Mouse (Mus musculus) C2C12 (cell line): ENCODE measurements around the gene Olfr910. TPM values are rescaled to one million over a fixed set of nuclear protein-coding genes. Genes with fewer than 3 reads are reported as not detected.

Experiments
- H3K27me3 ChIP-seq: one replicate; pipeline ENCODE4 v1.6.1; 2011; ENCODE audit not compliant: control insufficient read depth, insufficient read depth, insufficient read length
- H3K36me3 ChIP-seq: one replicate; pipeline ENCODE4 v1.6.1; 2011; ENCODE audit not compliant: control insufficient read depth, insufficient read depth
- H3K4me3 ChIP-seq: one replicate; pipeline ENCODE4 v1.5.1; 2011; ENCODE audit warnings: mild to moderate bottlenecking, control low read depth; ENCODE audit not compliant: poor library complexity, insufficient read depth, severe bottlenecking
- H3K79me2 ChIP-seq: one replicate; pipeline ENCODE4 v1.6.1; 2011; ENCODE audit not compliant: control insufficient read depth, insufficient read depth
- H3K79me3 ChIP-seq: one replicate; pipeline ENCODE4 v1.6.1; 2011; ENCODE audit warnings: low read depth, control low read depth
- H3ac ChIP-seq: one replicate; pipeline ENCODE3; 2011; ENCODE audit warnings: low read depth; ENCODE audit not compliant: control insufficient read depth, insufficient read length
- CEBPB ChIP-seq: IDR thresholded peaks from one replicate; pipeline ENCODE4 v1.6.1; 2011; ENCODE audit warnings: low read depth, mild to moderate bottlenecking, control low read depth, moderate library complexity
- CTCF ChIP-seq: IDR thresholded peaks from one replicate; pipeline ENCODE4 v1.5.1; 2011; ENCODE audit not compliant: control insufficient read depth, insufficient read depth, insufficient read length
- FOSL1 ChIP-seq: IDR thresholded peaks from one replicate; pipeline ENCODE4 v1.8.0; 2011; ENCODE audit warnings: mild to moderate bottlenecking, low read length; ENCODE audit not compliant: poor library complexity, insufficient read depth, severe bottlenecking
- MAX ChIP-seq: IDR thresholded peaks from one replicate; pipeline ENCODE4 v1.6.1; 2011; ENCODE audit warnings: mild to moderate bottlenecking, control low read depth
- MYOD1 ChIP-seq: IDR thresholded peaks from one replicate; pipeline ENCODE4 v1.6.1; 2011; ENCODE audit warnings: low read depth; ENCODE audit not compliant: control insufficient read depth, insufficient read length
- MYOG ChIP-seq: IDR thresholded peaks from one replicate; pipeline ENCODE4 v1.6.1; 2011; ENCODE audit not compliant: control insufficient read depth, insufficient read length; ENCODE audit errors: extremely low read depth
- USF1 ChIP-seq: IDR thresholded peaks from one replicate; pipeline ENCODE4 v1.6.1; 2011; ENCODE audit warnings: low read depth, mild to moderate bottlenecking, control low read depth, moderate library complexity
- long read RNA-seq, 2 experiments: library from polyadenylated mRNA; unstranded; transcript quantifications; one replicate each; pipeline ENCODE4 v2.0.0; 2019 to 2020
- polyA plus RNA-seq: library from polyadenylated mRNA; unstranded; fragments of >200 nt; fragmentation: generic; extraction: Trizol; gene quantifications from one replicate; pipeline ENCODE4 v1.2.1, GENCODE M21; 2012; ENCODE audit warnings: missing spikeins

Olfr910 gene
- not detected for polyA plus RNA-seq
- long read RNA-seq, experiment 1 = 0 reads
- long read RNA-seq, experiment 2 = 0 reads

- no peaks in the 10 kb centered on the region for H3K36me3 ChIP-seq
- H3K79me2 ChIP-seq = no peaks in the 10 kb centered on the region
- no peak within 1 kb of the TSS for H3ac ChIP-seq
These were observed at the start of gene Olfr910 for GRCm38 (mm10) chr9:38537549-38537948. Gene Olfr910, plus strand, starts transcription at chr9:38537849.

GRCm38 (mm10) chr9:38495501-38495900 is 42.1 kb upstream of the Olfr910 start, which contains the start of gene Olfr907:
Gene Olfr907, plus strand, starts transcription at chr9:38495801.
- TF ChIP-seq MAX (no peak), USF1 (no peak), MYOG (no peak), MYOD1 (no peak), CTCF (no peak), FOSL1 (no peak), CEBPB (no peak)
- no peak within 1 kb of the TSS for H3ac ChIP-seq
- no peaks in the 10 kb centered on the region for H3K27me3 ChIP-seq
- H3K79me3 ChIP-seq = no peaks in the 10 kb centered on the region
- no peaks in the 10 kb centered on the region for H3K36me3 ChIP-seq
- H3K79me2 ChIP-seq = no peaks in the 10 kb centered on the region
- no peak within 1 kb of the TSS for H3K4me3 ChIP-seq

More at GRCm38 (mm10) chr9:38537549-38537948, at the start of gene Olfr910:
- Histone ChIP-seq H3K4me3 (no peak within 1 kb of the TSS), H3K27me3 (no peaks in the 10 kb centered on the region), H3K79me3 (no peaks in the 10 kb centered on the region)
- TF ChIP-seq USF1 = no peak
- no peak for TF ChIP-seq MAX
- TF ChIP-seq MYOG = no peak
- TF ChIP-seq CTCF = no peak
- no peak for TF ChIP-seq MYOD1
- no peak for TF ChIP-seq FOSL1
- no peak for TF ChIP-seq CEBPB

GRCm38 (mm10) chr9:38512353-38512752 is 25.3 kb upstream of the Olfr910 start:
- Histone ChIP-seq H3K4me3 (no peak overlapping the region), H3K36me3 (no peaks in the 10 kb centered on the region)

GRCm38 (mm10) chr9:38521280-38521679 is 16.4 kb upstream of the Olfr910 start, which contains the start of gene Olfr911-ps1:
Gene Olfr911-ps1, plus strand, starts transcription at chr9:38521580.
- Histone ChIP-seq H3K27me3 (no peaks in the 10 kb centered on the region), H3ac (no peak within 1 kb of the TSS)

More at GRCm38 (mm10) chr9:38512353-38512752, 25.3 kb upstream of the Olfr910 start:
- TF ChIP-seq CTCF (no peak), FOSL1 (no peak), CEBPB (no peak), USF1 (no peak), MYOD1 (no peak), MAX (no peak), MYOG (no peak)
- Histone ChIP-seq H3K79me3 (no peaks in the 10 kb centered on the region), H3K27me3 (no peaks in the 10 kb centered on the region), H3ac (no peak overlapping the region), H3K79me2 (no peaks in the 10 kb centered on the region)

GRCm38 (mm10) chr9:38579878-38580277 is 42.2 kb downstream of the Olfr910 start, which contains the start of gene Olfr912:
Gene Olfr912, plus strand, starts transcription at chr9:38580178.
- Histone ChIP-seq H3K4me3 (no peak within 1 kb of the TSS), H3K79me3 (no peaks in the 10 kb centered on the region), H3ac (no peak within 1 kb of the TSS), H3K36me3 (no peaks in the 10 kb centered on the region), H3K27me3 (no peaks in the 10 kb centered on the region), H3K79me2 (no peaks in the 10 kb centered on the region)
- no peak for TF ChIP-seq CEBPB
- TF ChIP-seq USF1 = no peak
- no peak for TF ChIP-seq CTCF
- no peak for TF ChIP-seq MYOG
- no peak for TF ChIP-seq FOSL1
- TF ChIP-seq MAX = no peak
- TF ChIP-seq MYOD1 = no peak

More at GRCm38 (mm10) chr9:38521280-38521679, 16.4 kb upstream of the Olfr910 start, which contains the start of gene Olfr911-ps1:
- no peak within 1 kb of the TSS for H3K4me3 ChIP-seq
- TF ChIP-seq MYOD1 = no peak
- no peak for TF ChIP-seq CEBPB
- TF ChIP-seq MAX = no peak
- no peak for TF ChIP-seq FOSL1
- no peak for TF ChIP-seq CTCF
- no peak for TF ChIP-seq MYOG
- TF ChIP-seq USF1 = no peak
- H3K79me3 ChIP-seq = no peaks in the 10 kb centered on the region
- H3K79me2 ChIP-seq = no peaks in the 10 kb centered on the region
- H3K36me3 ChIP-seq = no peaks in the 10 kb centered on the region

Other genes starting within 250 kb of the Olfr910 start
- gene Olfr896-ps1, start 246.7 kb upstream of the Olfr910 start, polyA plus RNA-seq = not detected
- not detected for gene Olfr25, start 208.8 kb upstream of the Olfr910 start, polyA plus RNA-seq
- gene Olfr898, start 189.4 kb upstream of the Olfr910 start, polyA plus RNA-seq = not detected
- not detected for gene Olfr250, start 171.0 kb upstream of the Olfr910 start, polyA plus RNA-seq
- gene Olfr251, start 160.8 kb upstream of the Olfr910 start, polyA plus RNA-seq = not detected
- 0.04 TPM for gene Olfr147, start 136.2 kb upstream of the Olfr910 start, polyA plus RNA-seq
- gene Olfr901, start 108.4 kb upstream of the Olfr910 start, polyA plus RNA-seq = 0.04 TPM
- not detected for gene Olfr902, start 90.2 kb upstream of the Olfr910 start, polyA plus RNA-seq
- gene Olfr904, start 74.7 kb upstream of the Olfr910 start, polyA plus RNA-seq = not detected
- gene Olfr905, start 66.7 kb upstream of the Olfr910 start, polyA plus RNA-seq = not detected
- gene Olfr906, start 50.8 kb upstream of the Olfr910 start, polyA plus RNA-seq = not detected
- not detected for gene Olfr907, start 42.0 kb upstream of the Olfr910 start, polyA plus RNA-seq
- not detected for gene Olfr911-ps1, start 16.3 kb upstream of the Olfr910 start, polyA plus RNA-seq
- not detected for gene Olfr912, start 42.3 kb downstream of the Olfr910 start, polyA plus RNA-seq
- not detected for gene Olfr913, start 54.9 kb downstream of the Olfr910 start, polyA plus RNA-seq
- gene Olfr914, start 67.3 kb downstream of the Olfr910 start, polyA plus RNA-seq = not detected
- not detected for gene Olfr916, start 122.0 kb downstream of the Olfr910 start, polyA plus RNA-seq
- gene Olfr917, start 128.0 kb downstream of the Olfr910 start, polyA plus RNA-seq = not detected
- not detected for gene Olfr918, start 136.8 kb downstream of the Olfr910 start, polyA plus RNA-seq
- gene Olfr919, start 165.8 kb downstream of the Olfr910 start, polyA plus RNA-seq = not detected
- 6.3 TPM for gene Vwa5a, start 180.4 kb downstream of the Olfr910 start, polyA plus RNA-seq
- not detected for gene Olfr920, start 214.4 kb downstream of the Olfr910 start, polyA plus RNA-seq
- not detected for gene Olfr921, start 235.2 kb downstream of the Olfr910 start, polyA plus RNA-seq